Mouse (Mus musculus) natural killer cell, adult 2 months (primary cell): ENCODE measurements around the gene R3hdm2.

Experiments
- DNase-seq, 2 experiments: peaks; one replicate each; pipeline ENCODE4 v3.0.0; 2022; ENCODE audit warnings: low spot score in 2 of 2

R3hdm2 gene

DNA sequence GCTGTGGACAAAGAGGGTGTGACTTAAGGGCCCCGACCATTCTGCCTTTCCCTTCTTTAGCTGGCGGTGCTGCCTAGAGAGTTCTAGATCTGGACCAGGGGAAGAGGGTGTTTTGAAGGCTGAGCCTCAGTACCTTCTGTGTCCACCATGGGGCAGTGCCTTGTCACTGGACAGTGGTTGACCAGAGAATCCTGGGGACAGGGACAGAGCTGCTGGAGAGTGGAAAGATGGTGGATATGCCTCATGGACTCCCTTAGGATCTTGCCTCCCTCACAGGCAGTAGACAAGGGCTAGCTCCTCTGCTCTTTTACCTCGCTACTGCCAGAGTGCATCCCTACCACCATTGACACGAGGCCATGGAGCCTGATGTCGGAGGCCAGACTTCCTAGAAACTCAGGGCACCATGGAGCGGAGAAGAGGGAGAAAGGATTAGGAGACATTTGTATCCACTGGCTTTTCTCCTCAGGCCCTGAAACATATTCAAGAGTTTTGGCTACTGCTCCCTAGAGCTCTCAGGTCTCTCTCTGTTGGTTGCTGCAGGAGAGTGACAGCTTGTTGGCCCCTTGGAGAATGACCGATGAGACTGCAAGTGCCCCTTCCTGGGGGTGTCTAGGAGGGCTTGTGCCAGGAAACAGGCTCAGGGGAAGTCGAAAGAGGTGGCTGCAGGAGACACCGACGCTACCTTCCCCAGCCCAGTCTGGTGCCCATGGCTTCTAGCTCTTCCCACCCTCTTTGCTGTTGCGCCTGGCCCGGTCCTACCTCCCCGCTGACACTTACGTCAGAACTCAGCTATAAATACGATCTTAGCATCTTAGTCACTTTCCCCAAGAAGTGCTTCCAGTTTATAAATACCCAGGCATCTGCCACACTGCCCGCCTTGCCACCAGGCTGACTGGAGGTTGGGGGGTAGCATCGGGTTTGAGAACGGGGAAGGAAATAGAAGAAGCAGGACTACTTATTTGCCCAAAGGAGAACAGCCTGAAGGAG is 25.9 kb upstream of the R3hdm2 start, which contains the start of gene Inhbe:
Gene Inhbe (minus strand): TSS at position 503 of the 987 bp plus-strand sequence.
- peak in 1 of 2 experiments; percentile 18 for DNase-seq

GRCm38 (mm10) chr10:127355336-127355735 is 24.8 kb upstream of the R3hdm2 start:
- no peak for DNase-seq

DNA sequence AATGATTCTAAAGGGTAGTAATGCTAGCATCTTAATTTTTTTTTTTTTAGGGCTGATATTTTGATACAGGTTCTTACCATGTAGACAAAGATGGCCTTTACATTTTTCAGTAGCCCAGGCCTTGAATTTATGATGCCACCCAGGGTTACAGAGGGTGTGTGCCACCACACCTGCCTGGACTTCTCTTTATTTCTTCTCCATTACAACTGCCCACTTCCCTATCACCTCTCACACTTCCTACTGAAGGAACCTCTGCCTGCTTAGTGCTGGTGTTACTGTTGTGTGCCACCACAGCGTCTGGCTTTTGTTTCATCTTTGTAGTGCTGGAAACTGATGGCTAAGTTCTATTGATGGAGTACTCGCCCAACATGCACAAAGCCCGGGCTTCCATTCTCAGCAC is 19.4 kb upstream of the R3hdm2 start:
- no peak for DNase-seq

- no peak for DNase-seq
Measured at GRCm38 (mm10) chr10:127367116-127367515, 13.0 kb upstream of the R3hdm2 start.

GRCm38 (mm10) chr10:127368273-127368672 is 11.9 kb upstream of the R3hdm2 start:
- DNase-seq, result no peak

GRCm38 (mm10) chr10:127369834-127370820 is 10.0 kb upstream of the R3hdm2 start, which contains the start of gene Inhbc:
TSS of gene Inhbc (minus strand) at chr10:127370431.
- no peak for DNase-seq

- no peak for DNase-seq
Measured at GRCm38 (mm10) chr10:127371023-127371422, 9.1 kb upstream of the R3hdm2 start.

- DNase-seq, result no peak
Measured at GRCm38 (mm10) chr10:127377700-127378099, 2.4 kb upstream of the R3hdm2 start.

DNA sequence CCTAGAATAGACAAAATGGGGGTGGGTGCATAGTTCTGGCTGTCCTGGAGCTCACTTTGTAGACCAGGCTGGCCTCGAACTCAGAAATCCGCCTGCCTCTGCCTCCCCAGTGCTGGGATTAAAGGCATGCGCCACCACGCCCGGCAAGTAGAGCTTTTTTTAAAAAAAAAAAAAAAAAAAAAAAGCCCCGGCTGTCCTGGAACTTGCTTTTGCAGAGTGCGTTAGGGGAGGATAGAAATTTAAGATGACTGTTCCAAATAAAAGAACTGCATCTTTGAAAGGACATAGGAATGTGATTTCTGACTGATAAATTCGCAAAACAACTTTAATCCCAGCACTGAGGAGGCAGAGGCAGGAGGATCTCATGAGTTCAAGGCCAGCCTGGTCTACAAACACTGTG is 473 bp upstream of the R3hdm2 start:
- no peak for DNase-seq

- DNase-seq, result peak; percentile 50 to 51
Measured at GRCm38 (mm10) chr10:127380767-127381742, 928 bp downstream of the R3hdm2 start.

- DNase-seq, result no peak
Measured at GRCm38 (mm10) chr10:127381743-127382134, 1.6 kb downstream of the R3hdm2 start.

DNA sequence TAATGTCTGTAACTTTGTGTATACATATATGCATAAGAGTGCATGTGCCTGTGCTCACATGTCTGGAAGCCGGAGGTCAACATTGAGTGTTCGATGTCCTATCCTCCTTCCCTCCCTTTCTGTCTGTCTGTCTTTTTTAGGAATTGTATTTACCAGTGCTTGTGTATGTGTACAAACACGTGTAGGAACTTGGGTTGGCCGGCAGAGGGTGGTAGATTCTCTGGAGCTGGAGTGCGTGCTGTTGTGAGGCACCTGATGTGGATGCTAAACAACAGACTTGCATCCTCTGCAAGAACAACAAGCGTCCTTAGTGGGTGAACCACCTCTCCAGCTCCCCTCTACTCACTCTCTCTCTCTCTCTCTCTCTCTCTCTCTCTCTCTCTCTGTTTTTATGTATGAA is 11.6 kb downstream of the R3hdm2 start:
- DNase-seq, result no peak

- no peak for DNase-seq
Measured at GRCm38 (mm10) chr10:127404701-127405100, 24.6 kb downstream of the R3hdm2 start.

DNA sequence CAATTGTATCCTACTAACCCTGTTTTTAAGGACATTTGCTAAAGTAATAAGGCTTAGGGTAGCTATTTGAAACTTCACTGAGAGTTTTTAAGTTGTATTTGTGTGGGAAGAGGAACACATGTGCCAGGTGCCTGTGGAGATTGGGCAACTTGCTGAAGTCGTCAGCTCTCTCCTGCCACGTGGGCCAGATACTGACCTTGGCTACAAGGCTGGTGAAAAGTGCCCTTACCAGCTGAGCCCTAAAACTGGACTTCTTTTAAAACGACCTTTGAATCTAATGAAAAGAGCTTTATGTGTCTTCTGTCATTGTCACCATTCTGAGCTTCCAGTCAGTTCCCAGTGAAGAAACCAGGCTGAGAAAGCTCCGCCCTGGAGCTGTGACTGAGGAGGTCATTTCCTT is 27.3 kb downstream of the R3hdm2 start:
- DNase-seq, result no peak

DNA sequence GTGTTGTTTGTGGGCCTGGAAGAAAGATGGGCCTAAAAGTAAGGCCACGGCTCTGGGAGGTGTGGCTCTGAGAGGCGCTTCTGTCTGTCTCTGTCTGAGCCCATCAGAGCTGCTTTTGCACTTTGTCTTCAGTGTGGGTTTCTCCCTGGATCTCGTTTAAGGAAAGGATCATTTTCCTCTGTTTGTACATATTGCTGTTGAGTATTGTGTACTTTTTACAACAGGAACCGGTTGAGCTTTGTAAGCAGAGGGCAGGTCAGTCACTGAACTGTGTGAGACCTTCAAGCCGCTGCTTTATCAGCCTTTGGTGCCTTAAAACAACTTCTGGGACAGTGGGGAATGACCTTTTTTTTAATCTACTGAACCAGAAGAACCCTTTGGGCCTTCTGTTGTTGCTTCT is 32.0 kb downstream of the R3hdm2 start:
- no peak for DNase-seq

GRCm38 (mm10) chr10:127412776-127413175 is 32.6 kb downstream of the R3hdm2 start:
- DNase-seq, result no peak

DNA sequence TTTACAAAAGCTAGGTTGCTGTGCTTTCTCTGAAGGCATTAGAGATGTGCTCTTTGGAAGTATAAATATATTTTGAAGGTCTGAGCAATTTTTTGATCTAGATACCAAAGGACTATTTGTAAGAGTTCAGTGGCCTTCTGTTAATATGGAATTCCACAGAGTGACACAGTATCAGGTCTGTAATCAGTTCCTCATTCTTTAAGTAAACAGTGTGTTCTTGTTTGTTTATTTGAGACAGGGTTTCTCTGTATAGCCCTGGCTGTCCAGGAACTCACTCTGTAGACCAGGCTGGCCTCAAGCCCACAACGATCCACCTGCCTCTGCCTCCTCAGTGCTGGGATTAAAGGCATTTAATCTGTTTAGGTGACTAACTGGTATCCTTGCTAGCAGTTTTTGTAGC is 33.5 kb downstream of the R3hdm2 start:
- DNase-seq, result no peak

DNA sequence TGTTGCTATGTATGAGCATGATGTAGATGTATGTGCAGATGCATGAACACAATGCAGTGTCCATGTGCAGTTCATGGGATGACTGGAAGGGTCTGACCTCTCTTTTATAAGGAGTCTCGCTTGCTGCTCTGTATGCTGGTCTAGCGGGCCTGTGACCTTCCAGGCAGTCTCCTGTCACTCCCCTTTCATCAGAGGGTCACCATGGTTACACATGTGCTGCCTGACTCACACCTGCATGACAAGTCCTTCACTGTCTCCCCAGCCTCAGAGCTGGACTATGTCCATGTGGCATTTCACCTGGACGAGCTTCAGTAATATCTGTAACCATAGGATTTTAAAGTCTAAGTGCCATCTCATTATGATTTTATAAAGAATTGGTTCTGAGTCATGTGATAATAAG is 34.0 kb downstream of the R3hdm2 start:
- DNase-seq, result no peak

DNA sequence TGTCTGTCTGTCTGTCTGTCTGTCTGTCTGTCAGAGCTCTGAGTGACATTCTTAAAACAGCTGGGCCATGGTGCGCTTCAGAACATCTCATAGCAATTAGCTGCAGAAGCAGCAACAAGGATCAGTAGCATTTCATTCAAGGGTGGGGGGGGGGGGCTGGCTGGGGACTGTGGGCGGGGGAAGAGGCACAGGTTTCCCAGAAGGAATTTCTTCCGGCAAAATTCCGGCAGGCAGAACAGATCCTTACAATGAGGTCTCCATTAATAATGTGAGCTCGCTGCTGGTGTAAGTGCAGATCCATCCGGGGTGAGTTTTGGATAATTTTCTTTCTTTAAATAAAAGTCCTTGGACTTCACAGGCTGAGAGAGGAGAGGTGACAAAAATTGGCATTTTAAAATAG is 40.0 kb downstream of the R3hdm2 start:
- DNase-seq, result no peak

DNA sequence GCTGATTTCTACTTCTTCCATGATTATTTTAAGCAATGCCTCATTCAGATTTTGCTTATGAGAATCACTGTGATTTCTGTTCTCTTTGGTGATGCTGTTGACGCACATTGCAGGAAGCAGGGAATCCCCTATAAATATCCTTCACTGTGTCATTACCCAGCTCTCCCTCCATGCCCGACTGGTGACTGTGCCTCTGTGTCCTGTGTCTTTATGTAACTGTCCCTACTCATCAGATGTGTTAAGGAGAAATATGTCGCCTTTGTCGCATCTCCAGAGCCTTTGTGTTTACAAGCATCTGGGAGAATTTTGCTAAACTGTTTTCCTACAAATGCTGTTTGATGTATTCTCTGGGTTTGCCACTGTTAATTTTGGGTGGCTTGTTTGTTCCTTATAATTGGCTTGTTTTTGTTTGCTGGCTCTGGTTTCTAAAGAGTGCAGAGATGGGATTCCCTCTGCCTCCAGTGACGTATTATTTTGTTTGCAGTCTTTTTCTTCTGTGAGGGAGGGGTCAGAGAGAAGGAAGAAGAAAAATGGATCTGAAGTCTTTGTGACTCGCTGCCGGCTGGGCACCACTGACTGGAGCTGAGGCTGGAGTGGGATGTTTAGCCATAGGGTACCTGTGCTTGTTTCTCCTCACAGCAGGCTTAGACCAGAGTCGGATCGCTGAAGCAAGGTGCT is 40.7 kb downstream of the R3hdm2 start:
- DNase-seq, result no peak
